Mouse (Mus musculus) small intestine, adult 2 months (tissue): Measurements from ENCODE around the gene Klhl26. TPM values are rescaled to one million over a fixed set of nuclear protein-coding genes. Genes with fewer than 3 reads are reported as not detected.

ENCODE experiments used
- H3K27ac ChIP-seq: fragments of 200-500 bp; 2 replicates; pipeline ENCODE4 v1.5.1; 2012; ENCODE audit warnings: low read depth, low read length, control low read depth, inconsistent platforms; ENCODE audit not compliant: insufficient read depth
- H3K27me3 ChIP-seq: fragments of 200-500 bp; 2 replicates; pipeline ENCODE4 v1.6.1; 2012; ENCODE audit warnings: mild to moderate bottlenecking, moderate library complexity, low read length, inconsistent platforms; ENCODE audit not compliant: control insufficient read depth, insufficient read depth
- H3K36me3 ChIP-seq: fragments of 200-500 bp; 2 replicates; pipeline ENCODE4 v1.6.1; 2012; ENCODE audit warnings: mild to moderate bottlenecking, low read length, control low read depth, inconsistent platforms; ENCODE audit not compliant: control insufficient read depth, insufficient read depth
- H3K4me1 ChIP-seq: fragments of 200-500 bp; 2 replicates; pipeline ENCODE4 v1.6.1; 2012; ENCODE audit warnings: low read length, inconsistent platforms, mixed read lengths; ENCODE audit not compliant: control insufficient read depth, insufficient read depth, insufficient read length
- H3K4me3 ChIP-seq: fragments of 200-500 bp; 2 replicates; pipeline ENCODE4 v1.5.1; 2012; ENCODE audit warnings: low read depth, mild to moderate bottlenecking, control low read depth, inconsistent platforms, low read length, moderate library complexity
- CTCF ChIP-seq: fragments of 200-500 bp; IDR thresholded peaks from 2 replicates; pipeline ENCODE4 v1.5.1; 2012; ENCODE audit warnings: low read depth, mild to moderate bottlenecking, control low read depth, inconsistent platforms, low read length, moderate library complexity, mixed read lengths; ENCODE audit not compliant: insufficient replicate concordance, insufficient read length; ENCODE audit errors: extremely low read depth
- POLR2A ChIP-seq: fragments of 200-500 bp; IDR thresholded peaks from 2 replicates; pipeline ENCODE4 v1.6.1; 2012; ENCODE audit warnings: low read depth, mild to moderate bottlenecking, control low read depth, inconsistent platforms, low read length, moderate library complexity
- WGBS: fragments of 180-500 bp; shearing (Covaris S2); methylation state at CpG from one replicate; pipeline ENCODE4 v1.1.7; 2018; 5-methylcytosine and 5-hydroxymethylcytosine counted together
- polyA plus RNA-seq: library from polyadenylated mRNA; depleted of rRNA; stranded (reverse); fragments of >200 nt; gene quantifications from 2 replicates; pipeline ENCODE4 v1.2.3, GENCODE M21; 2012

Gene Klhl26
- polyA plus RNA-seq, 1 experiment = 30.8 TPM

GRCm38 (mm10) chr8:70443326-70443725, 33.4 kb downstream of the Klhl26 start:
- H3K36me3 ChIP-seq = no peaks in the 10 kb centered on the region
- WGBS = 79% methylated on average over 4 of the region's 4 CpGs
- H3K27me3 ChIP-seq = no peaks in the 10 kb centered on the region
- H3K4me1 ChIP-seq = peaks cover 10% of the 10 kb centered on the region
- H3K4me3 ChIP-seq = no peak overlapping the region
- H3K27ac ChIP-seq = no peak overlapping the region
- TF ChIP-seq POLR2A (no peak), CTCF (no peak)

GRCm38 (mm10) chr8:70441565-70441964, 35.2 kb downstream of the Klhl26 start:
- Histone ChIP-seq H3K27ac (no peak overlapping the region), H3K4me3 (no peak overlapping the region), H3K36me3 (no peaks in the 10 kb centered on the region), H3K27me3 (no peaks in the 10 kb centered on the region), H3K4me1 (peaks cover 10% of the 10 kb centered on the region)
- no peak for TF ChIP-seq POLR2A
- no peak for TF ChIP-seq CTCF
- WGBS = 58% methylated on average over 3 of the region's 3 CpGs

- 57% methylated on average over 3 of the region's 3 CpGs for WGBS
- Histone ChIP-seq H3K27ac (no peak overlapping the region), H3K27me3 (no peaks in the 10 kb centered on the region), H3K4me3 (no peak overlapping the region), H3K36me3 (no peaks in the 10 kb centered on the region), H3K4me1 (peaks cover 10% of the 10 kb centered on the region)
- TF ChIP-seq POLR2A = no peak
- no peak for TF ChIP-seq CTCF
Observed at GRCm38 (mm10) chr8:70440246-70440645, 36.5 kb downstream of the Klhl26 start.

GRCm38 (mm10) chr8:70439848-70440179, 37.0 kb downstream of the Klhl26 start:
- H3K27me3 ChIP-seq = no peaks in the 10 kb centered on the region
- WGBS = under 1% methylated on average over 7 of the region's 7 CpGs
- peaks cover 10% of the 10 kb centered on the region for H3K4me1 ChIP-seq
- no peak overlapping the region for H3K27ac ChIP-seq
- H3K4me3 ChIP-seq = peak overlapping the region; percentile 82
- no peaks in the 10 kb centered on the region for H3K36me3 ChIP-seq
- TF ChIP-seq CTCF = no peak
- no peak; the same call in 1 of the 2 replicates for TF ChIP-seq POLR2A

DNA sequence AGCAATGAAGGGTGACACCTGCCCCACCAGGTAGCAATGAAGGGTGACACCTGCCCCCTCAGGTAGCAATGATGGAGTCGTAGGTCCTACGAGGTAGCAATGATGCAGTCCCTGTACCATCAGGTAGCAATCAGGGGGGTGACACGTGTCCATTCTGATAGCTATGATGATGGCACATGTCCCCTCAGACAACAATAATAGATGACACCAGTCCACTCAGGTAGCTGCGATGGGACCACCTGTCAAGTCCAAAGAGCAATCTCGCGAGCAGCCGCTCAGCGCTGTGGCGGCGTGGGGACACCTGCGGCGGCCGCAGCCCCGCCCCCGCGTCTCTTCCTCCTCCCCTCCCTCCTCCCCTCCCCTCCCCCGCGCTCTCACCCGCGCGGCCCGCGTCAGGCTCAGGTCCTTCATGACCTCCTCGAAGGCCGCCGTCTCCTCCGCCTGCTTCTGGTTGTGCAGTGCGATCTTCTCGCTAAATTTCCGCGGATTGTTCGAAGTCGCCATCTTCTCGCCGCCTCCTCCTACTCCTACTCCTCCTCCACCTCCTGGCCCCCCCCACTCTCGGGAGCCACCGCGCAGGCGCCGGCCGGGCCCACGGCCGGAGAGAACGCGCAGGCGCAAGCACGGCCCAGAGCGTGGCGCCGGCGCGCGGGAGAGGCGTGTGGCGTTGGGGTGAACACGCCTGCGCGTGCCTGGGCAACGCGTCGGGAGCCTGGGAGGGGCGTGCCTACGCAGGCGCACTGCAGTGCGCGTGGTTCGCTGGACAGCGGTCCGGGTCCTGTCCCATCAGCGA, 37.5 kb downstream of the Klhl26 start, which contains the start of gene Crtc1:
Gene Crtc1 (minus strand): TSS at position 525 of the 793 bp plus-strand sequence.
- peaks cover 10% of the 10 kb centered on the region for H3K4me1 ChIP-seq
- WGBS = under 1% methylated on average over 69 of the region's 70 CpGs

GRCm38 (mm10) chr8:70438423-70438822, 38.3 kb downstream of the Klhl26 start:
- TF ChIP-seq CTCF (no peak), POLR2A (no peak)
- Histone ChIP-seq H3K4me1 (peaks cover 10% of the 10 kb centered on the region), H3K36me3 (no peaks in the 10 kb centered on the region), H3K27me3 (no peaks in the 10 kb centered on the region), H3K27ac (no peak overlapping the region), H3K4me3 (no peak overlapping the region)
- 64% methylated on average over 2 of the region's 2 CpGs for WGBS

More for the DNA sequence above, 37.5 kb downstream of the Klhl26 start, which contains the start of gene Crtc1:
- H3K36me3 ChIP-seq = no peaks in the 10 kb centered on the region
- TF ChIP-seq CTCF = no peak
- TF ChIP-seq POLR2A = peak; percentile 60; the same call in 1 of the 2 replicates
- H3K27ac ChIP-seq = peak within 1 kb of the TSS; percentile 48; the same call in 1 of the 2 replicates
- H3K4me3 ChIP-seq = peak within 1 kb of the TSS; percentile 82
- H3K27me3 ChIP-seq = no peaks in the 10 kb centered on the region

- H3K4me3 ChIP-seq = no peak overlapping the region
- TF ChIP-seq CTCF = no peak
- TF ChIP-seq POLR2A = no peak
- no peaks in the 10 kb centered on the region for H3K36me3 ChIP-seq
- H3K27ac ChIP-seq = no peak overlapping the region
- peaks cover 10% of the 10 kb centered on the region for H3K4me1 ChIP-seq
- 89% methylated on average over 5 of the region's 5 CpGs for WGBS
- H3K27me3 ChIP-seq = no peaks in the 10 kb centered on the region
Observed at GRCm38 (mm10) chr8:70435156-70435555, 41.6 kb downstream of the Klhl26 start.
